Mouse (Mus musculus) embryo, embryonic 9.5 days (tissue): ENCODE data around the gene Grk1.
A peak's percentile ranks its signal among the peaks of the same experiment; 100 is the strongest.

Source experiments
- DNase-seq: peaks from one replicate; pipeline ENCODE4 v3.0.0-alpha.2; 2017; ENCODE audit errors: extremely low spot score

Gene Grk1

GRCm38 (mm10) chr8:13404666-13405131 lies at the start of gene Grk1:
Gene Grk1 (plus strand): TSS chr8:13405081.
- no peak for DNase-seq

- no peak for DNase-seq
Measured at GRCm38 (mm10) chr8:13356221-13356620, 48.7 kb upstream of the Grk1 start.

- DNase-seq: no peak
Measured at GRCm38 (mm10) chr8:13356681-13357080, 48.2 kb upstream of the Grk1 start.

- DNase-seq: no peak
Measured at GRCm38 (mm10) chr8:13360213-13360612, 44.7 kb upstream of the Grk1 start.

GRCm38 (mm10) chr8:13361865-13362264 lies 43.0 kb upstream of the Grk1 start:
- peak; percentile 34 for DNase-seq

- DNase-seq: no peak
Measured at GRCm38 (mm10) chr8:13373151-13373662, 31.7 kb upstream of the Grk1 start.

- no peak for DNase-seq
Measured at GRCm38 (mm10) chr8:13381630-13382029, 23.3 kb upstream of the Grk1 start.

- no peak for DNase-seq
Measured at GRCm38 (mm10) chr8:13382536-13382935, 22.3 kb upstream of the Grk1 start.

- DNase-seq: no peak
Measured at GRCm38 (mm10) chr8:13382999-13383398, 21.9 kb upstream of the Grk1 start.

- DNase-seq: no peak
Measured at GRCm38 (mm10) chr8:13386366-13386765, 18.5 kb upstream of the Grk1 start.

- no peak for DNase-seq
Measured at GRCm38 (mm10) chr8:13387728-13388127, 17.2 kb upstream of the Grk1 start.

GRCm38 (mm10) chr8:13388744-13389143 lies 16.1 kb upstream of the Grk1 start:
- DNase-seq: no peak

- DNase-seq: no peak
Measured at GRCm38 (mm10) chr8:13393869-13394268, 11.0 kb upstream of the Grk1 start.

- no peak for DNase-seq
Measured at GRCm38 (mm10) chr8:13396725-13397124, 8.2 kb upstream of the Grk1 start, which contains the start of gene Atp4b. Gene Atp4b (minus strand): TSS chr8:13396825.

- no peak for DNase-seq
Measured at GRCm38 (mm10) chr8:13403517-13403916, 1.4 kb upstream of the Grk1 start.

GRCm38 (mm10) chr8:13406011-13406410 lies 1.1 kb downstream of the Grk1 start:
- DNase-seq: no peak

GRCm38 (mm10) chr8:13411597-13411996 lies 6.7 kb downstream of the Grk1 start:
- peak; percentile 67 for DNase-seq

GRCm38 (mm10) chr8:13412891-13413558 lies 8.1 kb downstream of the Grk1 start:
- DNase-seq: peak; percentile 61

GRCm38 (mm10) chr8:13413823-13414390 lies 9.0 kb downstream of the Grk1 start:
- no peak for DNase-seq

GRCm38 (mm10) chr8:13415879-13416278 lies 11.0 kb downstream of the Grk1 start:
- DNase-seq: no peak

GRCm38 (mm10) chr8:13419111-13419639 lies 14.3 kb downstream of the Grk1 start:
- no peak for DNase-seq

GRCm38 (mm10) chr8:13420970-13421369 lies 16.1 kb downstream of the Grk1 start:
- no peak for DNase-seq

- DNase-seq: no peak
Measured at GRCm38 (mm10) chr8:13427351-13427750, 22.5 kb downstream of the Grk1 start.
